Mouse (Mus musculus) kidney, embryonic 16.5 days (tissue): ENCODE results near the gene 6030445D17Rik. TPM values are rescaled to one million over a fixed set of nuclear protein-coding genes. Genes with fewer than 3 reads are reported as not detected.

Experiments
- ATAC-seq: fragments of 200-750 bp; cut with Nextera tagmentation; 2 replicates; pipeline ENCODE4 v1.8.0; 2017; ENCODE audit warnings: moderate TSS enrichment; ENCODE audit not compliant: low FRiP score, low TSS enrichment
- H3K27ac ChIP-seq: fragments of 300-500 bp; sonication (generic); 2 replicates; pipeline ENCODE4 v1.5.1; 2014; ENCODE audit warnings: low read length
- H3K27me3 ChIP-seq: fragments of 300-500 bp; sonication (generic); 2 replicates; pipeline ENCODE4 v1.6.1; 2014; ENCODE audit warnings: low read length, control low read depth, mixed read lengths; ENCODE audit not compliant: insufficient read depth
- H3K36me3 ChIP-seq: fragments of 300-500 bp; sonication (generic); 2 replicates; pipeline ENCODE4 v1.6.1; 2014; ENCODE audit warnings: low read length, control low read depth, mixed read lengths; ENCODE audit not compliant: insufficient read depth
- H3K4me1 ChIP-seq: fragments of 300-500 bp; sonication (generic); 2 replicates; pipeline ENCODE4 v1.6.1; 2014; ENCODE audit warnings: low read length, control low read depth, mixed read lengths; ENCODE audit not compliant: insufficient read depth
- H3K4me2 ChIP-seq: fragments of 300-500 bp; sonication (generic); replicated peaks from 2 replicates; pipeline ENCODE4 v1.6.1; 2014; ENCODE audit warnings: low read depth, low read length
- H3K4me3 ChIP-seq: fragments of 300-500 bp; sonication (generic); 2 replicates; pipeline ENCODE4 v1.5.1; 2014; ENCODE audit warnings: mild to moderate bottlenecking, low read length
- H3K9ac ChIP-seq: fragments of 300-500 bp; sonication (generic); replicated peaks from 2 replicates; pipeline ENCODE4 v1.6.1; 2014; ENCODE audit warnings: low read length
- H3K9me3 ChIP-seq: fragments of 300-500 bp; sonication (generic); 2 replicates; pipeline ENCODE4 v1.6.1; 2016; ENCODE audit warnings: low read length, control low read depth
- WGBS: fragments of 180-500 bp; shearing (Covaris S2); extraction: QIAGEN DNeasy Blood & Tissue Kit; methylation state at CpG from one replicate; pipeline ENCODE4 v1.1.7; 2014; 5-methylcytosine and 5-hydroxymethylcytosine counted together
- polyA plus RNA-seq: library from polyadenylated mRNA; unstranded; fragments of >200 nt; fragmentation: Nextera tagmentation; extraction: Ambion mirVana; gene quantifications from 2 replicates; pipeline ENCODE4 v1.2.1, GENCODE M21; 2015

The 6030445D17Rik gene
- polyA plus RNA-seq, 1 experiment from 2014 or later: 0.35 TPM

DNA sequence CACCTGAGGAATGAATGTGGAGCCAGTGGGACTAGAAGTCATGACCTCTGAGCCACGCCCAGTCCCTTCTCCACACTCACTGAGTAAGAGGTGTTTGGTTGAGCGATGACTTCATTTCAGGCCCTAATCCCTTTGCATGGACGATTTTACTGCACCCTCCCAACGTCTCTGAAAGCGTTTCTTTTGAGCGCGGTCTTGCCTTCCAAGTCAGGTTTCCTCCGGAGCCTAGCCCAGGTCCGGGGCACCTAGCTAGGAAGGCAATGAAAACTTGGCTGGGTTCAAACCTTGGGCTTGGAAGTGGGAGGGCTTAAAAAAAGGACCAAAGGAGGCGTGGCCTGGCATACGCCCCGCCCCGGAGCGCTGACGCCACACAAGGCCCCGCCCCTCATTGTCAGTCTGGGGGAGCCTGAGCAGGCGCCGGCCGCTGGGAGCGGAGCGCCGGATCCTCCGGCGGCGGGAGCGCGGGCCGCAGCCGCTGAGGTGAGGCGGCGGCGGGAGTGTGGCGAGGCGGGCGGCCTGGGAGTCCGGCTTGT is 7.4 kb downstream of the 6030445D17Rik start, which contains the start of gene Luzp1:
Luzp1 (plus strand) TSS at position 391 of the 533 bp plus-strand sequence.
- 3% methylated on average over 32 of the region's 36 CpGs for WGBS

GRCm38 (mm10) chr4:136469941-136470346 is 7.9 kb downstream of the 6030445D17Rik start:
- peak; percentile 87 for ATAC-seq
- no peaks in the 10 kb centered on the region for H3K27me3 ChIP-seq
- peak overlapping the region; percentile 68 for H3K4me3 ChIP-seq
- peak overlapping the region; percentile 95 for H3K27ac ChIP-seq
- peaks cover 53% of the 10 kb centered on the region for H3K4me1 ChIP-seq
- no peaks in the 10 kb centered on the region for H3K9me3 ChIP-seq
- peak overlapping the region; percentile 73 for H3K4me2 ChIP-seq
- no peaks in the 10 kb centered on the region for H3K36me3 ChIP-seq
- WGBS: under 1% methylated on average over 21 of the region's 55 CpGs
- peak overlapping the region; percentile 92 for H3K9ac ChIP-seq

More for the DNA sequence above, 7.4 kb downstream of the 6030445D17Rik start, which contains the start of gene Luzp1:
- peak within 1 kb of the TSS; percentile 73 for H3K4me2 ChIP-seq
- no peaks in the 10 kb centered on the region for H3K27me3 ChIP-seq
- no peaks in the 10 kb centered on the region for H3K9me3 ChIP-seq
- H3K9ac ChIP-seq: peak within 1 kb of the TSS; percentile 92
- H3K36me3 ChIP-seq: no peaks in the 10 kb centered on the region
- H3K4me3 ChIP-seq: peak within 1 kb of the TSS; percentile 68
- peak within 1 kb of the TSS; percentile 95 for H3K27ac ChIP-seq
- H3K4me1 ChIP-seq: peaks cover 50% of the 10 kb centered on the region
- ATAC-seq: peak; percentile 95

GRCm38 (mm10) chr4:136470347-136471071 is 8.5 kb downstream of the 6030445D17Rik start:
- Histone ChIP-seq H3K27me3 (no peaks in the 10 kb centered on the region), H3K9me3 (no peaks in the 10 kb centered on the region), H3K4me2 (peak overlapping the region; percentile 73), H3K36me3 (no peaks in the 10 kb centered on the region), H3K27ac (peak overlapping the region; percentile 95), H3K9ac (peak overlapping the region; percentile 92), H3K4me3 (peak overlapping the region; percentile 68), H3K4me1 (peaks cover 49% of the 10 kb centered on the region)
- ATAC-seq: no peak; the same call in 1 of the 2 replicates
- under 1% methylated on average over 48 of the region's 58 CpGs for WGBS

DNA sequence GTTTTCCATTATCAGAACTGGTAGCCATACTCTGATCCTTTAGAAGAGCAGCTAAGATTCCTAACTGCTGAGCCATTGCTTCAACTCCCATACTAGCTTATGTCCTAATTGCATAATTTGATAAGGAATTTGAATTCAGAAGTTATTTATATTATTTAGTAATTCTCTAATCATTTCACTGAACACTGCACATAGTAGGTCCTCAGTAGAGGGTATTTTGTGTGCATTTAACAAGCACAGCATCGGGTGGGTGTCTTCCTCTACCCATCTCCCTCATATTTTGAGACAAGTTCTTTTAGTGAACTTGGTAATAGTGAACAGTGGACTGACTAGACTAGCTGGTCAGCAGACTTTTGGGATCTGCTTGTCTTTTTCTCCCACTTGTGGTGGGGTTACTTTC is 14.6 kb downstream of the 6030445D17Rik start:
- Histone ChIP-seq H3K27me3 (no peaks in the 10 kb centered on the region), H3K4me3 (no peak overlapping the region), H3K27ac (no peak overlapping the region), H3K4me2 (no peak overlapping the region), H3K36me3 (no peaks in the 10 kb centered on the region), H3K4me1 (peaks cover 21% of the 10 kb centered on the region), H3K9ac (no peak overlapping the region), H3K9me3 (no peaks in the 10 kb centered on the region)
- ATAC-seq: no peak
- WGBS: 97% methylated on average over 1 of the region's 1 CpGs

DNA sequence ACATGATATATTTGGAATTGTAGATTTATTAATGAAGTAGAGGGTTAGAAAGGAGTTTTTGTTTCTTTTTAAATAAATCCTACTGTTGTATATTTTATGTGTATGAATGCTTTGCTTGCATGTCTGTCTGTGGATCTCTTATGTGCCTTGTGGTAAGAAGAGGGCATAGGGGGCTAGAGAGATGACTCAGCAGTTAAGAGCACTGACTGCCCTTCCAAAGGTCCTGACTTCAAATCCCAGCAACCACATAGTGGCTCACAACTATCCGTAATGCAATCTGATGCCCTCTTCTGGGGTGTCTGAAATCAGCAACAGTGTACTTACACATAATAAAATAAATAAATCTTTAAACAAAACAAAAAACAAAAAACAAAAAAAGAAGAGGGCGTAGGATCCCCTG is 24.5 kb downstream of the 6030445D17Rik start:
- Histone ChIP-seq H3K4me2 (no peak overlapping the region), H3K9me3 (no peaks in the 10 kb centered on the region), H3K36me3 (0 out of 2 replicates have a peak, but pooled peaks cover 5% of the 10 kb centered on the region), H3K27ac (no peak overlapping the region), H3K4me3 (no peak overlapping the region), H3K9ac (no peak overlapping the region), H3K4me1 (no peaks in the 10 kb centered on the region), H3K27me3 (no peaks in the 10 kb centered on the region)
- ATAC-seq: no peak
- 79% methylated on average over 2 of the region's 2 CpGs for WGBS

GRCm38 (mm10) chr4:136495993-136496392 is 33.9 kb downstream of the 6030445D17Rik start:
- no peak overlapping the region for H3K9ac ChIP-seq
- no peaks in the 10 kb centered on the region for H3K27me3 ChIP-seq
- H3K36me3 ChIP-seq: no peaks in the 10 kb centered on the region
- H3K4me3 ChIP-seq: no peak overlapping the region
- no peak overlapping the region for H3K27ac ChIP-seq
- H3K4me2 ChIP-seq: no peak overlapping the region
- no peaks in the 10 kb centered on the region for H3K9me3 ChIP-seq
- ATAC-seq: no peak
- 0 out of 2 replicates have a peak, but pooled peaks cover 7% of the 10 kb centered on the region for H3K4me1 ChIP-seq

DNA sequence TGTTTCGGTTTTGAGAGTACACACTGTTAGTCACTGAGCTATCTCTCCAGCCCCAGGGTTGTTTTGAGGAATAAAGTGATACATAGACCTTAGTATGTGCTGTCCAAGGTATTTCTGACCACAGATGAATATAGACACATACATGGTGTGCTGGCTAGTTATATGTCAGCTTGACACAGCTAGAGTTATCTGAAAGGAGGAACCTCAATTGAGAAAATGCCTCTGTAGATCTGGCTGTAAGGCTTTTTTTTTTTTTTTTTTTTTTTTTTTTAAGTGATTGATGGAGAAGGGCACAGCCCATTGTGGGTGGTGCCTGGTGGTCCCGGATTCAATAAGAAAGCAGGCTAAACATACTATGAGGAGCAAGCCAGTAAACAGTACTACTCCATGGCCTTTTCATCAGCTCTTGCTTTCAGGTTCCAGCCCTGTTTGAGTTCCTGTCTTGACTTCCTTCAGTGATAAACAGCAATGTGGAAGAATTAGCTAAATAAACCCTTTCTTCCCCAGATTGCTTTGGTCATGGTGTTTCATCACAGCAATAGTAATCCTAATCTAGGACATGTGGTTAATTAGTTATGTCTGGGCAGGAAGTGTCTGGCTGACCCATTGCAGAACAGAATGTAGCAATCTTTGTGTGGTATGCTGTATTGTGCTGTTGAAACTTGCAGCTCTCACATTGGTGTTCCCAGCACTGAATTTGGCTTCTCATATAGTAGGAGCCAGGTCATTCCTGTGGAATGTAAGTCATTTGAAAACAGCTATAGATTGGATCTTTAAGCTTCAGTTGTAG is 43.6 kb downstream of the 6030445D17Rik start:
- Histone ChIP-seq H3K9ac (no peak overlapping the region), H3K4me2 (no peak overlapping the region), H3K27ac (no peak overlapping the region), H3K9me3 (no peaks in the 10 kb centered on the region), H3K4me1 (peaks cover 6% of the 10 kb centered on the region; the same call in 1 of the 2 replicates), H3K36me3 (no peaks in the 10 kb centered on the region), H3K27me3 (no peaks in the 10 kb centered on the region), H3K4me3 (no peak overlapping the region)
- no peak for ATAC-seq
- WGBS: 56% methylated on average over 2 of the region's 2 CpGs

- WGBS: 80% methylated on average over 1 of the region's 1 CpGs
- no peak overlapping the region for H3K9ac ChIP-seq
- no peaks in the 10 kb centered on the region for H3K9me3 ChIP-seq
- H3K27me3 ChIP-seq: no peaks in the 10 kb centered on the region
- ATAC-seq: no peak
- H3K27ac ChIP-seq: no peak overlapping the region
- no peaks in the 10 kb centered on the region for H3K36me3 ChIP-seq
- peaks cover 20% of the 10 kb centered on the region for H3K4me1 ChIP-seq
- no peak overlapping the region for H3K4me3 ChIP-seq
- no peak overlapping the region for H3K4me2 ChIP-seq
Observed at GRCm38 (mm10) chr4:136509857-136510256, 47.8 kb downstream of the 6030445D17Rik start.

- Histone ChIP-seq H3K4me1 (peaks cover 22% of the 10 kb centered on the region), H3K27me3 (no peaks in the 10 kb centered on the region), H3K9me3 (no peaks in the 10 kb centered on the region), H3K9ac (no peak overlapping the region), H3K27ac (no peak overlapping the region), H3K4me2 (no peak overlapping the region), H3K4me3 (no peak overlapping the region), H3K36me3 (no peaks in the 10 kb centered on the region)
- 44% methylated on average over 4 of the region's 4 CpGs for WGBS
- ATAC-seq: no peak
Observed at GRCm38 (mm10) chr4:136511708-136512107, 49.7 kb downstream of the 6030445D17Rik start.
